Mouse (Mus musculus): ENCODE data around the gene Ttc7b.

Ttc7b gene

DNA sequence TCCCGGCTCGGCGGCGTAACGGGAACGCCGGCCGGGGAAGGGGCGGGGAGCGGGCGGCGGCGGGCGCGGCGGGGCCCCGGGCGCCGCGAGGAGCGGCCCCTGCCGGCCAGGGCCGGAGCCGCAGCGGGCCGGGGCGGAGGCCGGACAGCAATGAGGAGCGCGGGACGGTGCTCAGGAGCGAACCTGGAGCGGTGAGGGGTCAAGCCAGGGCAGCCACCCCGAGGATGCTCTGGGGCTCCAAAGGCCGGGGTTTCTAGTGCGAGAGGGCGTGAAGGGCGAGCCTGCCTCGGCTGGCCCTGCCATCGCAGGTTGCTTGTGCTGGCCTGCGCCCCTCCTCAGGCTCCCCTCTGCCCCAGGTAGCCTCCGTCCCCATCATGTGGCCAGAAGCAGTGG, at the start of gene Ttc7b:
Ttc7b (minus strand) TSS at position 33 of the 393 bp plus-strand sequence.
- no peak for DNase-seq (ENCODE audit: low spot score)

DNA sequence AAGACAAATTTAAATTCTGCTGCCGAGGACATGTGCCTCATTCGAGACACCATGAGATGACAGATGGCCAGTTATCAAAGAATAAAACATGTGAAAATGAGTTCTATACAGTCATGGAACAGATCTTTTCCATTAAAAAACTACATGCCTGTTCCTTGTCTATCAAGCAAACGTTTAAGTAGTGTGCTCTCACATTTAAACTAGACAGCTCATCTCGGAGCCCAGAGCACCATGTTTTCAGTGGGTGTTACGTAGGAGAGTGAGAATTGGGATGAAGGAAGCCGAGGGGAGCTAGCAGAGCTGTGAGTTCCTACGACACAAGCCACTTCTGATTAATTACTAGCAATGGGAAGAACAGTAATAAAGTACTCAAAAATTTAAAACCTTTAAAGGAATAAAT, 48.2 kb upstream of the Ttc7b start:
- no peak for DNase-seq (ENCODE audit: low spot score)

DNA sequence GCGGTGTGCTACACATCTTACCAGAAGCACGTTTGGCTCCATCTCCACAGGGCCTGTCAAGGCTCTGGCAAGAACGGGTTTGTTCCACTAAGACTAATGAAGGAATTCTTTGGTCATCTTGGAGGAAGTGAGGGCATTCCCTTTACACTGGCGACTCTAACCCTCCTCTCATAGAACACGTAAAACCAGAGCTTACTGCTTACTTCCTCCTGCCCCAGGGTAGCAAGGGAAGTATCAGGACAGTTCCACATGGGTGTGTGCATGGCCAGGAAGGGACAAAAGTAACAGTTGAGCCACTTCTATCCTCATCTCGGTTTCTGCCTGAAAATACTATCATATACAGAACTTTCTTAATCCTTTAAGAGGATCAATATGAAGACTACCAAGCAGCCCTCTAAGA, 47.5 kb upstream of the Ttc7b start:
- no peak for DNase-seq (ENCODE audit: low spot score)

- no peak for DNase-seq (ENCODE audit: low spot score)
Observed at GRCm38 (mm10) chr12:100567627-100568026, 47.0 kb upstream of the Ttc7b start.

- DNase-seq (ENCODE audit: low spot score) = peak; percentile 13
Observed at GRCm38 (mm10) chr12:100553675-100554074, 33.0 kb upstream of the Ttc7b start.

- no peak for DNase-seq (ENCODE audit: low spot score)
Observed at GRCm38 (mm10) chr12:100551972-100552371, 31.3 kb upstream of the Ttc7b start.

GRCm38 (mm10) chr12:100544194-100544567, 23.6 kb upstream of the Ttc7b start:
- DNase-seq (ENCODE audit: low spot score) = no peak

- DNase-seq (ENCODE audit: low spot score) = no peak
Observed at GRCm38 (mm10) chr12:100543437-100544193, 23.0 kb upstream of the Ttc7b start.

DNA sequence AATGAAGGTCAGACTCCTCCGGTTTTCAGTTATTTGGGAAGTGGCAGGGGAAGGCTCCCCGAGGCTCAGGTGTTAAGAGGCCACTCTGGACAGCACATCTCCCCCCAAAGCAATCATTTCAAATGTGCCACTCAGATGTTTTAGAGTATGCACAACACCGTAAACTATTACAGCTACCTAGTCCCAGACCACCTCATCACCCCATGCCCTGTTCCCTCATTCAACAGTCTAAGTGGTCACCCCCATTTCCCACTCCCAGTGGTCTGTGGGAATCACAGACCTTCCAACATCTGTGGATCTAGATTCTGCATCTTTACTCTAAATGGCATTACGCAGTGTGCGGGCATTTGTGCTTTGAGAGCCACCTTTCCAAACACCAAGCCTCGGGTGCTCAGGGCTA, 21.9 kb upstream of the Ttc7b start:
- no peak for DNase-seq (ENCODE audit: low spot score)

GRCm38 (mm10) chr12:100542076-100542475, 21.4 kb upstream of the Ttc7b start:
- no peak for DNase-seq (ENCODE audit: low spot score)

GRCm38 (mm10) chr12:100539158-100539714, 18.6 kb upstream of the Ttc7b start:
- no peak for DNase-seq (ENCODE audit: low spot score)

DNA sequence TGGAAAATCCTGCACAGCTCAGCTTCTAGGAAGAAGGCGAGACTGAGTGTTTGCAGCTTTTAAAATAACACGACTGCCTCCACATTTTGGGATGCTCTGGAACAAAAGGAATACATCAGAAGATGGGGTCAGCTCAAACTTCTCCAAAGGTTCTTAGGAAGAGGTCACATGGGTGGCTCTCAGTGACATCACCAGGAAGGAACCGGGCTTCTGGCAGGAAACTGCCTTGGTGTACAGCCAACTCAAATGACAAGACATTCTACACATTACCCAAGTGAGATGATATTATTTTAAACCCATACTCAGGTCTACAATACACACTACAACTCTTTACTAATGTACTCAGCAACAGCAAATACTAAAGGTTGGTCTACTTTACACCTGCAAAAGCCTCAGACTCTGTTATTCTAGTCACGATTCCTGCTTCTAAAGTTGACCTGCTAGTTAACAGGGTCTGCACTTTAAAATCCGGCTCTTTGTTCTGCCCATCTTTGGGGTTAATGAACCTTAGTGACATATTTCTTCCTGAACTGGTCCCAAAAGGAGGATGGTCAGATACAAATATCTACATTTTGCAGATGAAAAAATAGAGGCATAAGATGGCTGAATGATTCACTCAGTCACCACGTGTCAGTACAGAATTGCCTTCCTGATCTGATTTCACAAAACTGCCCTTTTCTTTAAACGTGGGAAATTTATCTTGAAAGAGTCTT, 18.0 kb upstream of the Ttc7b start:
- DNase-seq (ENCODE audit: low spot score) = no peak

DNA sequence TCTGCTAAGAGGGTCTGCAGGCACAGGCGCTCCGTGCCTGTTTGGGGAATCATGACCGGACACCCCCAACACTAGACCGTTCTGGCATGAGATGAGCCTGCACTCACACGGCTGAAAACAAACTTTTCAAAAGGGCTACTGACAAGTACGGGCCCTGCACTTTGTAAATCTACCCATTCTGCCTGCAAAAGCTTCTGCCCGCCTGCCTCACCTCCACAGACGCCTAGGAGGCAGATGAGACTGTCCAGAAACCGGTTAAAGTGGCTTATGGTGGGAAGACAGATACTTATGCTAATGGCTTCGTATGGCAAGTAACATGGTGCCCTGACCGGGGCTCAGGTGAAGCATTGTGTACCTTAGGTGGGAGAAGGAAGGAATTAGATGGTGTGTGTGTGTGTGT, 16.5 kb upstream of the Ttc7b start:
- DNase-seq (ENCODE audit: low spot score) = no peak

DNA sequence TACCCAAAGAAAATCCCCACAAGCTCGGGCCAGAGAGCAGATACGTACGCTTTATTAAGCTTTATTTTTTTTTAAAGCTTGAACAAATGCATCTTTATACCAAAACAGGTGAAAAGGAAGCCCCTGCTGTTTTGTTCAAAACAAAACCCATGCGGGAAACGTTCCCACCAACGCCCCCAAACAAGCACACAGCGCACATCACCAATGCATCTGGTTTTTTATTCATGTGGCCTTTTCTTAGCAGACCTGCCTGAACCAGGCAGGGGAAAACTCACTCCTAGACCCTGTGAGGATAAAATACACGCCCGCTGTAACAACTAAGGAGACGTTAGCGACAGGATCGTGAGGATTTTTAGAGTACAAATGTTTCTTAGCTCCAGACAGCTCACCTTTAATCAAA, 14.4 kb upstream of the Ttc7b start:
- no peak for DNase-seq (ENCODE audit: low spot score)

DNA sequence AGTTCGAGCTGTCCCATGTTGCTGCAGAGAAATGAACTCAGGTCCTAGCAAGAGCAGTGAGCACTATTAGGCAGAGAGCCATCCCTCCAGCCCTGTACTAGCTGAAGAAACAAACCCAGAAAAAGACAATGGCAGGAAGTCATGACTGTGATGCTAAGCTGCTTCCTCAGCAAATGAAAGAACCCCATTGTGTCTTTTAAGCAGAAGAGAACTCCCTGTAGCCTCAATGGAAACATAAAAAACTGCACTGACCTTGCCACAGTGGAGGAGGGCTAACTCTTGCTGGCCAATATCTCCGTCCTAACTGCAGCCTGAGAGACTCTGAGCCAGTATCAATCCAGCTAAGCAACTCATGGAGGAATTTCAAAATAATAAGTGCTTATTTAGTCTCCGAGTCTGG, 13.4 kb upstream of the Ttc7b start:
- DNase-seq (ENCODE audit: low spot score) = no peak

GRCm38 (mm10) chr12:100533209-100533608, 12.6 kb upstream of the Ttc7b start:
- no peak for DNase-seq (ENCODE audit: low spot score)

- no peak for DNase-seq (ENCODE audit: low spot score)
Observed at GRCm38 (mm10) chr12:100531740-100532139, 11.1 kb upstream of the Ttc7b start.

DNA sequence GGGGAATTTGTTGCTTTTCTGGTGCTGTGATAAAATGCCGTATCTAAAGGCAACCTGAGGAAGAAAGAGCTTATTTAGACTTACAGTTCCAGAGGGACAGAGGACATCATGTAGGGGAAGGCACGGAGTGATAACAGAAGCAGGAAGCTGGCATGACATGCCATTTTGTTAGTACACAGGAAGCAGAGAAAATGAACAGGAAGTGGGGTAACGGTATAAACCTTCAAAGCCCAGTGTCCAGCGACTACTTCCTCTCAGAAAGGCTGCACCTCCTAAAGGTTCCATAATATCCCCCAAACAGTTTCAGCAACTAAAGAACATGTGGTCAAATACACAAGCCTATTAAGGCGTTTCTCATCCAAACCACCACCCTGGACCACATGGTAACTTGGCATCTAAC, 10.2 kb upstream of the Ttc7b start:
- no peak for DNase-seq (ENCODE audit: low spot score)

DNA sequence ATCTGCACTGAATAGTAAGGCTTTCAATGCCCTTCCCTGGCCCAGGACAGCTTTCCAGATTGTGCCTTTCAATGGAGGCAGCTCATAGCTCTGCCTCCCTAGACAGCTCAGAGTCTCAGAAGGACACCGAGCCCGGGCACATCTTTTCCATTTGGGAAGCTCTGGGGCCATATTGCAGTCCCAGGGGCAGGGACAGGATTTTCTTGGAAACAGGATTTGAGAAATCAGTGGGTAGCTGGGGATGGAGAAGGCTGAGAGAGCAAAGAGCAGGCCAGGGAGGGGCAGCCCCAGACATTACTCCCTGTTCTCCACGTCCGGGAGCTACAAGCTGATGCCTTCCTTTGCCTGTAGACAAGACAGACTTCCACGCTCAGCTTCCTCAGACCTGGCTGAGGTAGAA, 9.0 kb upstream of the Ttc7b start:
- no peak for DNase-seq (ENCODE audit: low spot score)

- peak; percentile 82 for DNase-seq (ENCODE audit: low spot score)
Observed at GRCm38 (mm10) chr12:100529172-100529571, 8.5 kb upstream of the Ttc7b start.

GRCm38 (mm10) chr12:100528246-100528645, 7.6 kb upstream of the Ttc7b start:
- no peak for DNase-seq (ENCODE audit: low spot score)

- peak; percentile 82 for DNase-seq (ENCODE audit: low spot score)
Observed at GRCm38 (mm10) chr12:100527753-100528152, 7.1 kb upstream of the Ttc7b start.

DNA sequence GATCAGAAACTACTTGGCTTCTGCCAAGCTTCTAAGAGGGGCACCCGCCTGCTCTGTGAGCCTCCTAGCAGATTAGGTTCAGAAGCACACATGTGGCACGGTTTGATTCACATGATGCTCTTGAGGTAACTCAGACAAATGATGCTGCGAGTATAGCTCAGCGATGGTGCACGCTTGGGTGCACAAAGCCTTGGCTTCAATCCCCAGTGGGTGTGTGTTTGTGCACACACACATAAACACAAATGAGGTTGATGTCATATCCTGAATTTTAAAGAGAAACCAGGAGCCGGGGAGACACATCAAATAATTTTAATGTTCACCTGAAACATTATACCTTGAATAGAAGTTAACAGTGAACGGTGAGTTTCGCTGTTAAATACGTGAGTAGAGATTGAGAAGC, 6.6 kb upstream of the Ttc7b start:
- DNase-seq (ENCODE audit: low spot score) = no peak

Data from yolk sac, embryonic 10.5 days (tissue).